Mouse (Mus musculus) C2C12 (cell line): ENCODE data around the gene Ipo13. TPM values are rescaled to one million over a fixed set of nuclear protein-coding genes. Genes with fewer than 3 reads are reported as not detected.
A peak's percentile ranks its signal among the peaks of the same experiment; 100 is the strongest.

Experiments
- H3K27me3 ChIP-seq: one replicate; pipeline ENCODE4 v1.6.1; 2011; ENCODE audit not compliant: control insufficient read depth, insufficient read depth, insufficient read length
- H3K36me3 ChIP-seq: one replicate; pipeline ENCODE4 v1.6.1; 2011; ENCODE audit not compliant: control insufficient read depth, insufficient read depth
- H3K4me3 ChIP-seq: one replicate; pipeline ENCODE4 v1.5.1; 2011; ENCODE audit warnings: mild to moderate bottlenecking, control low read depth; ENCODE audit not compliant: poor library complexity, insufficient read depth, severe bottlenecking
- H3K79me2 ChIP-seq: one replicate; pipeline ENCODE4 v1.6.1; 2011; ENCODE audit not compliant: control insufficient read depth, insufficient read depth
- H3K79me3 ChIP-seq: one replicate; pipeline ENCODE4 v1.6.1; 2011; ENCODE audit warnings: low read depth, control low read depth
- H3ac ChIP-seq: one replicate; pipeline ENCODE3; 2011; ENCODE audit warnings: low read depth; ENCODE audit not compliant: control insufficient read depth, insufficient read length
- CEBPB ChIP-seq: IDR thresholded peaks from one replicate; pipeline ENCODE4 v1.6.1; 2011; ENCODE audit warnings: low read depth, mild to moderate bottlenecking, control low read depth, moderate library complexity
- CTCF ChIP-seq: IDR thresholded peaks from one replicate; pipeline ENCODE4 v1.5.1; 2011; ENCODE audit not compliant: control insufficient read depth, insufficient read depth, insufficient read length
- FOSL1 ChIP-seq: IDR thresholded peaks from one replicate; pipeline ENCODE4 v1.8.0; 2011; ENCODE audit warnings: mild to moderate bottlenecking, low read length; ENCODE audit not compliant: poor library complexity, insufficient read depth, severe bottlenecking
- MAX ChIP-seq: IDR thresholded peaks from one replicate; pipeline ENCODE4 v1.6.1; 2011; ENCODE audit warnings: mild to moderate bottlenecking, control low read depth
- MYOD1 ChIP-seq: IDR thresholded peaks from one replicate; pipeline ENCODE4 v1.6.1; 2011; ENCODE audit warnings: low read depth; ENCODE audit not compliant: control insufficient read depth, insufficient read length
- MYOG ChIP-seq: IDR thresholded peaks from one replicate; pipeline ENCODE4 v1.6.1; 2011; ENCODE audit not compliant: control insufficient read depth, insufficient read length; ENCODE audit errors: extremely low read depth
- USF1 ChIP-seq: IDR thresholded peaks from one replicate; pipeline ENCODE4 v1.6.1; 2011; ENCODE audit warnings: low read depth, mild to moderate bottlenecking, control low read depth, moderate library complexity
- polyA plus RNA-seq: library from polyadenylated mRNA; unstranded; fragments of >200 nt; fragmentation: generic; extraction: Trizol; gene quantifications from one replicate; pipeline ENCODE4 v1.2.1, GENCODE M21; 2012; ENCODE audit warnings: missing spikeins

Gene Ipo13
- polyA plus RNA-seq, 1 experiment = 43.6 TPM

DNA sequence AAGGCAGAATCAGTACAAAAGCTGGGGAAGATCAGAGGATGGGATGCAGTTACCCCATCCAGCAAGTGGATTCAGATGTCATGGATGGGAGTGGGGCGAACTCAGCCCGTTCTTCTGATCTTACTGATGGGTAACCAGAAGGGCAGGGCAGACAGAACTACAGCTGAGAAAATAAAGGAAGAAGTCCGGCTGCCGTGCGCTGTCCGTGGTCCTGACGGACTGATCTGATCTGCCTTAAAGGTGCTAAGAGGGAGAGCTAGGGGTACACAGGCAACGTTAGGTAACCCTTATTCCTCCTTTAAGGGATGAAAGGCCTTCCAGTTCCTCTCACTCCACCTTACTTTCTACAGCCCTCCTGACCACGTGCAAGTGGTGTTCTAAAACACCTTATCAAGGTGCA is 21.4 kb downstream of the Ipo13 start:
- H3K79me2 ChIP-seq = peaks cover 16% of the 10 kb centered on the region
- H3K27me3 ChIP-seq = no peaks in the 10 kb centered on the region
- no peak overlapping the region for H3K4me3 ChIP-seq
- no peak overlapping the region for H3ac ChIP-seq
- H3K79me3 ChIP-seq = peaks cover 4% of the 10 kb centered on the region
- peaks cover 39% of the 10 kb centered on the region for H3K36me3 ChIP-seq
- TF ChIP-seq CEBPB (no peak), MAX (no peak), CTCF (no peak), MYOD1 (no peak), USF1 (no peak), FOSL1 (no peak), MYOG (no peak)

- H3K4me3 ChIP-seq = peak within 1 kb of the TSS; percentile 89
- peaks cover 18% of the 10 kb centered on the region for H3K79me2 ChIP-seq
- peaks cover 26% of the 10 kb centered on the region for H3K36me3 ChIP-seq
- H3K79me3 ChIP-seq = peaks cover 5% of the 10 kb centered on the region
- no peaks in the 10 kb centered on the region for H3K27me3 ChIP-seq
- peak within 1 kb of the TSS; percentile 98 for H3ac ChIP-seq
- TF ChIP-seq FOSL1 (no peak), MYOD1 (no peak), CEBPB (no peak), MYOG (no peak), MAX (peak; percentile 56), CTCF (no peak), USF1 (no peak)
These were observed 23.0 kb downstream of the Ipo13 start, which contains the start of gene Dph2 for GRCm38 (mm10) chr4:117891738-117892161. Gene Dph2 (minus strand): TSS chr4:117892032.

DNA sequence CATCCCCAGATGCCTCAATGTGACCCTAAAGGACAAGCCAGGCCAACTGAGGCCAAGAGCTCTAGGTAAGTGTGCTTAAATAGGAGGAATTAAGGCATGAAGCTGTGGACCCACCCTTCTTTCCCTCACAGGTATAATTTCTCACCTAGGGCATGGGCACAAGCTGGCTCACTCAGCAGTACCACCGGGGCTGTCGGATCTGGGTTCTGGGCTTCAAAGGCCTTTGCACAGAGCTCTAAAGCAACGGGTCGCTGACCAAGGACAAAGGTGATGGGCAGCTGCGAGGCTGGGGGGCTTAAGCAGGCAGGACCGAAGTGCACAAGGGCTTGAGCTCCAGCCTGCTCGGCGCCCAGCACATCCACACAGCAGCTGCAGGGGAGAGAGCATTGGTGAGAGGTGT is 24.0 kb downstream of the Ipo13 start:
- Histone ChIP-seq H3K36me3 (peaks cover 23% of the 10 kb centered on the region), H3K79me3 (peaks cover 12% of the 10 kb centered on the region), H3ac (peak overlapping the region; percentile 49), H3K4me3 (peak overlapping the region; percentile 11), H3K79me2 (peaks cover 28% of the 10 kb centered on the region), H3K27me3 (no peaks in the 10 kb centered on the region)
- TF ChIP-seq MAX = no peak
- TF ChIP-seq CTCF = no peak
- TF ChIP-seq USF1 = no peak
- TF ChIP-seq MYOD1 = no peak
- no peak for TF ChIP-seq MYOG
- TF ChIP-seq CEBPB = no peak
- no peak for TF ChIP-seq FOSL1

DNA sequence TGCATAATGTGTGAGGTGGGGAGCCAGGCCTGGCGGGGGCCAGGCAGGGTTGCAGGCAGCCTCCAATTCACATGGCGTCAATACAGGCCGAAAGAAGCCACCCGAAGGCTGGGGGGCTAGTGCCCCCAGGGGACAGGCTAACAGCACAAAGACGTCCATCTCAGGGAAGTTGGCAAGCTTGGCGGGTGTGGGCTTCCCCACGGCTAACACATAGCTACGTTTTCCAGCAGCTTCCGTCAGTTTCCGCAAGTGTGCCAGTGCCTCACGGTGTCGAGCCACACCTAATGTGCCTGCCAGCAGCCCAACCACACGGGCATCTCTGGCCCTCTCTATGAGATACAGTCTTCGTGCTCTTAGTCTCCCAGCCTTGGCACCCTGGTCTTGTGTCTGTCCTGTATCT is 24.8 kb downstream of the Ipo13 start:
- Histone ChIP-seq H3K36me3 (peaks cover 17% of the 10 kb centered on the region), H3ac (no peak overlapping the region), H3K79me2 (peaks cover 35% of the 10 kb centered on the region), H3K27me3 (no peaks in the 10 kb centered on the region), H3K79me3 (peaks cover 15% of the 10 kb centered on the region), H3K4me3 (no peak overlapping the region)
- TF ChIP-seq MAX (no peak), MYOG (no peak), FOSL1 (no peak), USF1 (no peak), CTCF (no peak), MYOD1 (no peak), CEBPB (no peak)

GRCm38 (mm10) chr4:117889471-117889870 is 25.3 kb downstream of the Ipo13 start:
- H3K4me3 ChIP-seq = no peak overlapping the region
- no peaks in the 10 kb centered on the region for H3K27me3 ChIP-seq
- TF ChIP-seq USF1 = no peak
- TF ChIP-seq FOSL1 = no peak
- TF ChIP-seq MAX = no peak
- no peak for TF ChIP-seq CTCF
- TF ChIP-seq CEBPB = no peak
- TF ChIP-seq MYOD1 = no peak
- TF ChIP-seq MYOG = no peak
- no peak overlapping the region for H3ac ChIP-seq
- peaks cover 39% of the 10 kb centered on the region for H3K79me2 ChIP-seq
- peaks cover 15% of the 10 kb centered on the region for H3K79me3 ChIP-seq
- peaks cover 17% of the 10 kb centered on the region for H3K36me3 ChIP-seq

DNA sequence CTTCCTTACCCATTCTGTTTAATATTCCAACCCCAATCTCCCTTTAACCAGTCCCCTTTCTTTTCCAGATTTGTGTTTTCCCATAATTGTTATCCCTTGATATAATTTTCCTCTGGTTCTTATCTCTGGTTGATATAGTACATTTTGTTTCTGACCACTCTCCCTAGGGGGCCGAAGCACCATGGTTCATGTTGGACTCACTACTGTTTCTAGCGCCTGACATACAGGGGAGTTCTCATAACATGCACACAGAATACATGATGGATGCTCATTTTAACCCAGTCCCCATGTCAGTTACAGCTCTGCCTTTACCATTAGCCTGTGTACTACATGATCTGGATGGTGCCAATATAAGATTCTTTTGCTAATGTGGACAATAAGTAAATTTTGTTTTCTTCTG is 26.9 kb downstream of the Ipo13 start:
- peaks cover 15% of the 10 kb centered on the region for H3K79me3 ChIP-seq
- no peak for TF ChIP-seq FOSL1
- TF ChIP-seq MYOG = no peak
- TF ChIP-seq CEBPB = no peak
- no peak for TF ChIP-seq CTCF
- no peak for TF ChIP-seq USF1
- no peak for TF ChIP-seq MYOD1
- TF ChIP-seq MAX = no peak
- H3K4me3 ChIP-seq = no peak overlapping the region
- no peak overlapping the region for H3ac ChIP-seq
- H3K36me3 ChIP-seq = peaks cover 7% of the 10 kb centered on the region
- no peaks in the 10 kb centered on the region for H3K27me3 ChIP-seq
- peaks cover 50% of the 10 kb centered on the region for H3K79me2 ChIP-seq
